Mouse (Mus musculus): Measurements from ENCODE around the gene Dock11. TPM values are rescaled to one million over a fixed set of nuclear protein-coding genes. Genes with fewer than 3 reads are reported as not detected.

Gene Dock11
- total RNA-seq (2021), result 10 to 100 TPM; 15.1 to 18.3 TPM
- long read RNA-seq, experiment 1, result 0 reads
- long read RNA-seq, experiment 2, full-length matches to known transcripts, result 2 of 5 reads
- long read RNA-seq, experiment 2, partial matches to known transcripts, result 1 of 5 reads
- long read RNA-seq, experiment 2, other reads (novel, unspliced or antisense), result 2 of 5 reads

DNA sequence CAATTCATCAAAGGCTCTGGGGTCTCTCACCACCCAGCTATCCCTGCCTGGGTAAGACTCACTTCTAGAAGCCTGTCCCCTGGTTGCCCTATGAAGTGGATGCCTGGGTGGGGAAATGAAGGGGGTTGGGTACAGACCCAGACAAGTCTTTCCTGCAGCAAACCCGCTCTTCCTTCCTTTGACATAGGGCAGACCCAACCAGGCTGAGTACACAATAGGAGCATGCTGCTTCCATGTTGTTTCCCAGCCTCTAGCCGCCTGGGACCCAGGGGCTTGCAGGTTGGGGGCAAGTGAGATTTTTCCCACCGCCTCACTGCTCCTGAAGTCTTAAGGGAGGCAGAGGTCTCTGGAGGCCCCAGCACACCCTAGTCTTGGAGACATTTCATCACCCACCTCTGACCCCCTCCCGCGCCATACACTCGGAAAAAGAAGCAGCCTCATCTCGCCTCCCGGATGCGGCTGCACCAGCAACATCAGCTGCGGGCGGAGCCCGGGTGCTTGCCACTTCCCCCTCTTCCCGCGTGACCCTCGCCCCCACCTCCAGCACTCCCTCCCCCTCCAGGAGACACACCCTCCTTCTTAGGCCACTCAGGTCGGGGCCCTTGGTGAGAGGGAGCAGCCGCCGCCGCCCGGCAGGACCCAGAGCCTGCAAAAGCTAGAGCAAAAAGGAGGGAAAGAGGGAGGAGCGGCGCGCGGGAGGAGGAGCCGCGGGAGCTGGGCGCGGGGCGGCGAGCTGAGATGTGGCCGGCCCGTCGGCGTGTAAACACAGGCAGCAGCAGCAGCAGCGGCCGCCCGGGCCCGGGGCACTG, at the start of gene Dock11:
TSS of gene Dock11 (plus strand) at position 746 of the 809 bp plus-strand sequence.
- peak; percentile 31 to 35 for DNase-seq (ENCODE audit: low spot score in 2 of 2)
- Histone ChIP-seq H3K27ac (peak within 1 kb of the TSS; percentile 78), H3K4me3 (peak within 1 kb of the TSS; percentile 64)
- no peak for TF ChIP-seq CTCF (conservative IDR thresholded peaks at IDR 0.05)

DNA sequence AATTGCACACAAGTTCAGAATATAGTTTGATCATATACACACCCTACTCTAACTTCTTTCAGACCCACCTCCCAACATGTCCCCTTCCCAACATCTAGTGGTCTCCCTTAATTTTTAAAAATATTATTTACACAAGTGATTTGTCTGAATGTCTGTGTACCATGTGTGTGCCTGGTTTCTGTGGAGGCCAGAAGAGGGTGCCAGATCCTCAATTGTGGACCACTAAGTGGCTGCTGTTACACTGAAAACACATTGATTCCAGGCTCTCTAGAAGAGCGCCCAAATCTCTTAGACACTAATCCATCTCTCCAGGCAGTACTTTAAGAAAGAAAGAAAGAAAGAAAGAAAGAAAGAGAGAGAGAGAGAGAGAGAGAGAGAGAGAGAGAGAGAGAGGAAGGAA, 8.9 kb upstream of the Dock11 start:
- TF ChIP-seq CTCF (conservative IDR thresholded peaks at IDR 0.05), result peak; percentile 64
- H3K4me3 ChIP-seq, result no peak overlapping the region
- no peak for DNase-seq (ENCODE audit: low spot score in 2 of 2)
- no peak overlapping the region for H3K27ac ChIP-seq

DNA sequence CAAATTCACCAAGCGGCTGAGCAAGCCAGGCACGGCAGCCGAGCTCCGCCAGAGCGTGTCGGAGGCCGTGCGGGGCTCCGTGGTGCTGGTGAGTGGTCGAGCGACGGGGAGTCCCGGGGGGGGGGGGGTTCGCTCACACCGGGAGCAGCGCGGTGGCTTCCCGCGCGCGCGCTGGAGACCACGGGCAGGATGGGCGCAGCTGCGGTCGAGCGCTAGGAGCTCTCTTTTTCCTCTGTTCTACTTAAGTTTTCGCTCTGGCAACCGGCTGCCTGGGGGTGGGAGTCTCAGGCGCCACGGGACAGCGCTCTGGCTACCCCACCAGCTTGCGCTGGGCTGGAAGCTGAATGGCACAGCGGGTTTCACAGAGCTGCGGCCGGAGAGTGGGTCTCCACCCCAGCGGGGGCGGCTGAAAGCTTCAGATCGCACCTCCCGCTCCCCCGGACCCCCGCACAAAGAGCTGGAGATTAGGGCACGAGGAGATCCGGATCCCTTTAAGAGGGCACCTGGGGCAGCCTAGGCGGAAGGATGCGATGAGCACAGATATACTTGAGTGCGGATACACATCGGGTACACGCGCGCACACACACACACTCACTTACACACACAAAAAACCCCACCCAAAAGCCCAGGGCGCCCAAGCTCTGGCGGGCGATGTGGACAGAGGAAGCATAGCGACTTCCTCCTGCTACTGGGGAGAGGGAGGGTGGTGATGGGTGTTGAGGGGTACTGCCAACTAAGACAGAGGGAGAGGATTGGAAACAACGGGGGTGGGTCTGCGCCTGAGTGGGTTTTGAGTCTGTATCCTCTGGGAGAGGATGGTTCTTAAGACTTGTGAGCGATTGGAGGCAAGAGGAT, 540 bp downstream of the Dock11 start:
- H3K27ac ChIP-seq, result peak overlapping the region; percentile 78

DNA sequence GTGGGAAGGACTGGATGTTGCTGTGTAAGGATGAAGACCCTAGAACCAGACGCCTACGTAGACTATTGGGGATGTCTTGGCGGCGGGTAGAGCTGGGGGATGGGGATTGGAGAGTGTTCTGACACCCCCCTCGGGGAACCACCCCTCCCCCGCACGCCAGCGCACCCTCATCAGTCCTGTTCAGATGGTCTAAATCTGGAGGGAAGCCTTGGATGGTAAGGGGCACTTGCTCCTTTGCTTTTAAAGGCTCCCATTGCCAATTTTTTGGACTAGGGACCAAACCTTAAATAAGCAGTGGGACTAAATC, 1.1 kb downstream of the Dock11 start:
- H3K4me3 ChIP-seq, result peak overlapping the region; percentile 64
- H3K27ac ChIP-seq, result peak overlapping the region; percentile 78
- TF ChIP-seq CTCF (conservative IDR thresholded peaks at IDR 0.05), result no peak
- DNase-seq (ENCODE audit: low spot score in 2 of 2), result peak in 1 of 2 experiments; percentile 16

More for the DNA sequence above, 540 bp downstream of the Dock11 start:
- H3K4me3 ChIP-seq, result peak overlapping the region; percentile 64
- peak in 1 of 2 experiments; percentile 12 for DNase-seq (ENCODE audit: low spot score in 2 of 2)
- no peak for TF ChIP-seq CTCF (conservative IDR thresholded peaks at IDR 0.05)

DNA sequence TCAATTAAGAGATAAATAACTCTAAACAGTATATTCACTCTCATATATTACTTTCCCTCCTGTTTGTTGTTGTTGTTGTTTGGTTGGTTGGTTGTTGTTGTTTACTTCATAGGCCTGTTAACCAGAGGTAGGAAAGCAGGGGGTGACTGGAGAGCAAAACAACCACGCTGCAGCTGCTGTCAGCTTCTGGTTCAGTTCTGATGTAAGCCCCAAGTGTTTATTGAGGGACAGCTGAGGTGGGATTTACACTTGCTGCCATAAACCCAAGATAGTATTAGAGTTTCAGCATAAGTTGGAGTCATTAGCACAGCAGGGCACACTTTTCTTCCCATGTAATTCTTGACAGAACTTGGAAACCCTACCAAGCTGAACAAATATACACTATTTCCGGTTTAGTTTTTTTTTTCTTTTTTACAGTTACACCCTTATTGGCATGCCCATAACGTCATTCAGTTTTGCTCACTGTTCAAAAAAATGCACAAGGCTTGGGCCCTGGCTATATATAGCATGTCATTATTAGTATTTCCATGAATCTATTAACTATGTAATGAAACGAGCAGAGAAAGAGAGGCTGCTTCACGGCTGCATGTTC, 3.0 kb downstream of the Dock11 start:
- H3K4me3 ChIP-seq, result no peak overlapping the region
- no peak for TF ChIP-seq CTCF (conservative IDR thresholded peaks at IDR 0.05)
- no peak for DNase-seq (ENCODE audit: low spot score in 2 of 2)
- no peak overlapping the region for H3K27ac ChIP-seq

DNA sequence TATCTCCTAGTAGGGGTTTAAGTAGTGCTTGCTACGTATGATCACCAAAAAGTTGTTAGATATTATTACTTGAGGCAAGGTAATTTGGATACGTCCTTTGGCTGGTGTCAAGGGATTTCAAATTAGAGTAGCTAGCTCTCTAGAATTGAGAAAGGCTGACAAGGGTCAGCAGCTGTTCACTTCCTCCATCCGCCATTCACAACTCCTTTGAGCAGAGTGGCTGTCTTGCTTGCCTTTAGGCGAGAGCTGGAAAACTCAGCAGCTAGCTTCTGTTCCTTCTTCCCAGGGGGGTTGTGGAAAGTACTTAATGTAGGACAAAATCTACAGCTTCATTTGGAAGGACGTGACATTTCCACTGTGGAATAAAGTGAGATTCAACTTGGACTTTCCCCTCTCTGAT, 3.7 kb downstream of the Dock11 start:
- DNase-seq (ENCODE audit: low spot score in 2 of 2), result no peak
- TF ChIP-seq CTCF (conservative IDR thresholded peaks at IDR 0.05), result no peak
- H3K4me3 ChIP-seq, result no peak overlapping the region
- H3K27ac ChIP-seq, result no peak overlapping the region

DNA sequence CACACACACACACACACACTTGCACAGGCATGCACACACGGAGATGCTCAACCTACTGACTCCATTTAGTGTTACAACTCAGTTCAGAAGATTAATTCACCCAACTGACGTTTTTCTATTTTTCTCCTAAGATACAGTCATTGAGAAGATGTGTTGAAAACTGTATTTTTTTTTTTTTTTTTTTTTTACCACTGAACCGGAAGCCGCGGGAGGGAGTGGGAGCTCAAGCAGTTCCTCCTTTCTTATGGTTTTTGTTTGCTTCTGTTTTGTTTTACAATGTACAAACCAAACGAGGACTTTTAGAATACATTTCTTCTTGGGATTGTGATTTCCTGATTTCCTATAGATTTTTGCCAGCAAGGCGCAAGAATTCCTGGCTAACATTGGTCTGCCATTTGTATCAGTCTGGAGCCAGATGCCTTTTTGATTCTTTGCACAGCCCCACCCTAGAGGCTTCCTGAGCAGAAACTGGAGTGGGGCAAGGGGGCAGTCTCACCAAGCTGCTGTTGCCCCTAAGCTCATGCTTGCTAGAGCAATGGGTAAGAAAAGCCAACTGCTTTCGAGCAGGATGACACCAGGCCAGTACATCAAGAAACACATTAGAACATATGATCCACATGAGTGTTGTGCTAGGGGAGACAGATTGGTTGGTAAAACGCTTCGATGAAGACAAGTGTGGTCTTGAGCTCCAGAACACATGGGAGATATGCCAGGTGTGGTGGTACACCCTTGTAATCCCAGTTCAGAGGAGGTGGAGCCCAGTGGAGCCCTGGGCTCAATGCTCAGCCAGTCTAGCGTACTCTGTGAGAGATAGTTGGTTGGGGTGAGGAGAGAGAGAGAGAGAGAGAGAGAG, 9.2 kb downstream of the Dock11 start:
- Histone ChIP-seq H3K27ac (no peak overlapping the region), H3K4me3 (no peak overlapping the region)
- DNase-seq (ENCODE audit: low spot score in 2 of 2), result no peak
- no peak for TF ChIP-seq CTCF (conservative IDR thresholded peaks at IDR 0.05)

DNA sequence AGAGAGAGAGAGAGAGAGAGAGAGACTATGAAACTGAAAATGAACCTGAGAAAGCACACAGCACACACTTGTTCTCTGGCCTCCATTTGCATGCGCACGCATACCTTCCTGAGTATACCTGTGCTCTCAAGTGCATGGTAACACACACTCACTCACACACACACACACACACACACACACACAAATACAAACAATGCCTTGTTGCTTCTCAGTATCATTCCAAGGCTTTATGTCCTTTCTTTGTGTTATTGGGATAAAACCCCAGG, 9.8 kb downstream of the Dock11 start:
- no peak overlapping the region for H3K4me3 ChIP-seq
- no peak overlapping the region for H3K27ac ChIP-seq
- DNase-seq (ENCODE audit: low spot score in 2 of 2), result no peak
- TF ChIP-seq CTCF (conservative IDR thresholded peaks at IDR 0.05), result no peak

DNA sequence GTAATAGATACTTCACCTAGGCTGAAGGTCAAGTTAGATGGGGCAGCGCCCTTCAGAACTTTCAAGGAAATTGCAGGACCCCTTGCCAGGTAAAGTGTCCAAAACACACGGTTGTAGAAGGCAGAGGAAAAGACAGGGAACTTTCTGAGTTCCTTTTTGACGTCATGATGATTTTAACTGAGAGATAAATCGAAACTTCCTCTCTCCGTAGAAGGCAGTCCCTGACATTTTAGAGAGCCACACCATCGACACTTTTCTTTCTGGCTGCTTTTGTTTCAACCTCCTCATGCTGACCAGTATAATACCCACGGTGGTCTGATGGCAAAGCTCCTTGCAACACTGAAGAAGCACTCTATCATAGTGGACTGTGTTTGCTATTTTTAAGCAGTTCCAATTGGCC, 15.7 kb downstream of the Dock11 start:
- TF ChIP-seq CTCF (conservative IDR thresholded peaks at IDR 0.05), result no peak
- Histone ChIP-seq H3K27ac (no peak overlapping the region), H3K4me3 (no peak overlapping the region)
- DNase-seq (ENCODE audit: low spot score in 2 of 2), result no peak

DNA sequence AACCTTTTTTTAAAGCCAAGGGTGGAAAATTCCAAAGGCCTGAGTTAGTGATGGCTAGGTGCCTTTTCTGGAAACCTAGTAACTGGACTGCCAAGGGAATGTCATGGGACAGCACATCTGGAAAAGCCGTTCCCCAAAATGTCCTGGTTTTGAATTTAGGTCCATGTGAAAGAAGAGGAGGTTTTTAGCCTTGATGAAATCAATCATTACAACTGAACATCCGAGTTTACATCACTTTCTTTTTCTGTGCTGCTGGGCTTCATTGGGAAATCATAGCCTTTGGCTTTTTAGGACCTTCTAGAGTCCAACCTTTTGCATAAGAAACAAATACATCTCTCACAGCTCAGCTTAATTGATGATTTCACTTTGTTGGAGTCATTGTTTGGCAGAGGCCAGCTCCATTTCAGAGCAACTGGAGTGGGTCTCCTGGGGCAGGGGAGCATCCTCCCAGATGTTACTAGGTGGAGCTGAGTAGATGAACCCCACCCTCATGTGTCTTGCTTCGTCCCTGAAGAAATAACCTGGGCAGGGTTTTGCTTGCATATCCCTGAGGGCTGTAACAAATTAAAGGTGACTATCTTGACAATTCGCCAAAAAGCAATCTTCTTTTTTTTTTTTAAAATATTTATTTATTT, 18.2 kb downstream of the Dock11 start:
- DNase-seq (ENCODE audit: low spot score in 2 of 2), result no peak
- Histone ChIP-seq H3K27ac (no peak overlapping the region), H3K4me3 (no peak overlapping the region)
- no peak for TF ChIP-seq CTCF (conservative IDR thresholded peaks at IDR 0.05)

DNA sequence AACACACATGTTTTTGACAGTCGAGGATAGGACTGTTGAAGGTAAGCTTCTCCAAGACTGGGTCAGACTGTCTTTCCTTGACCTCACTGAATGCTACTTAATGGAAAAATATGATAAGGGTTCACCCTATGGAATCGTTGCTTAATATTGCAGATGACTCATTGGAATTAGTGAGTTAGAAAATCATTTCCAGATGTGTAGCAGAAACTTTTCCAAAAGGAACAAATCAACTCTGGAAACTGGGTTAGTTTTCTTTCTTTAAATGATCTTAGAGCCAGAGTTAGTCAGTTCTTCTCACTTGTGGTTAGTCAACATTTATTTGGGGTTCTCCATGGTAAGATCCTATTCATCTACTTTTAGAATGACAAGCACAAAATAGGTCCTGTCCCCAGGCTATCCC, 30.9 kb downstream of the Dock11 start:
- no peak for DNase-seq (ENCODE audit: low spot score in 2 of 2)
- TF ChIP-seq CTCF (conservative IDR thresholded peaks at IDR 0.05), result no peak
- Histone ChIP-seq H3K4me3 (no peak overlapping the region), H3K27ac (no peak overlapping the region)

DNA sequence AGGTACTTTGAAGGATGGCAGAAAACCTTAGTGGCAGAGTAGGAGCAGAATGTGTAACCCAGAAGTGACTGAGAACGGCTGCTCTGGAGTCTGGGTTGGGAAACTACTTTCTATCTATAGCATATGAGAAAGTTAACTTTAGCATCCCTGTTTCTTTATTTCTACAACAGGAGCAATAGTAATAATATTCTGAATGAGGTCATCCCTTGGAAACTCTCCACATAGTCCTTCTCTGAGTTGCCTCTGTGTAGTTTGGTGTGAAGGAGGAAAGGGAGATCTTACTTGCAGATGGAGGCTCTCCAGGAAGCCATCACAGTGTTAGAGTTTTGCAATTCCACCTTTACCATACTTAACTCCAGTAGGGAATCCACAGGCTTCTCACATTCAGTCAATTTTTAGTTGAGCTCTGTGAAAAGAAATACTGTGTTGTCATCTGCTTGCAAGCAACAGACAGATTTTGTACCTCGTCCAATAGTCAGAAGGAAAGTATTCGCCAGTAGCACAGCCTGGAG, 31.5 kb downstream of the Dock11 start:
- Histone ChIP-seq H3K4me3 (no peak overlapping the region), H3K27ac (peak overlapping the region; percentile 32; the same call in 1 of the 2 replicates)
- no peak for TF ChIP-seq CTCF (conservative IDR thresholded peaks at IDR 0.05)
- DNase-seq (ENCODE audit: low spot score in 2 of 2), result no peak

Data from layer of hippocampus, adult 2 months (tissue).